Mouse (Mus musculus) G1E (cell line): ENCODE data around the gene Ciapin1.

Experiments used
- CTCF ChIP-seq: IDR thresholded peaks from 2 replicates; pipeline ENCODE4 v1.5.1; 2012; ENCODE audit warnings: low read depth, low read length, inconsistent platforms, mixed read lengths
- GATA1 ChIP-seq: IDR thresholded peaks from 2 replicates; pipeline ENCODE4 v1.6.1; 2012; ENCODE audit warnings: borderline replicate concordance, low read length, inconsistent platforms, mixed read lengths
- TAL1 ChIP-seq: conservative IDR thresholded peaks from 2 replicates; pipeline ENCODE4 v1.6.1; 2012; ENCODE audit warnings: low read depth, low read length, inconsistent platforms, mixed read lengths

DNA sequence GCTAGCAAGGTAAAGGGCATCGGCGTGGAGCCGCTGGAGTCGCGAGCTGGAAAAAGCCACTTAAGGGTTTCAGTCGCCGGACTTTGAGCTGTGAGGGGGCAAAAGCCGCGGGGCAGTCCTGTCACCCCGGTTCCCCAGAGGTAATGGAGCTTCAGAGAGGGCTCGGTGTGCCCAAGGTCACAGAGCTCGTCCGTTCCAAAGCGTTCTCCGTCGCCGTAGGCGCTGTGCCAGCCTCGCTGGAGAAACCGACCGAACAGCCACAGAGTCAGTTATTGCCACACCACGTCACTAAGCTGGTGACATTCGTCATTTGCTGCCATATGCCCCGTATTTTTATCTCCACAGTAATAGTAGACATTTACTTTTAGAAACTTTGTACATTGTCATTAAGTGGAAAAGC is 442 bp upstream of the Ciapin1 start:
- no peak for TF ChIP-seq CTCF
- TF ChIP-seq GATA1, result no peak
- TF ChIP-seq TAL1, result no peak
